Mouse (Mus musculus) heart, adult 2 months (tissue): ENCODE measurements around the gene Mgat5. TPM values are rescaled to one million over a fixed set of nuclear protein-coding genes. Genes with fewer than 3 reads are reported as not detected.
A peak's percentile ranks its signal among the peaks of the same experiment; 100 is the strongest.

Source experiments
- DNase-seq, 2 experiments: peaks; one replicate each; pipeline ENCODE4 v3.0.0; 2021
- H3K27ac ChIP-seq: fragments of 200-600 bp; 2 replicates; pipeline ENCODE4 v1.8.1; 2022
- H3K27me3 ChIP-seq: fragments of 200-500 bp; 2 replicates; pipeline ENCODE4 v1.6.1; 2012; ENCODE audit warnings: mild to moderate bottlenecking, low read length, inconsistent platforms, mixed read lengths; ENCODE audit not compliant: control insufficient read depth, insufficient read depth
- H3K36me3 ChIP-seq: fragments of 200-500 bp; 2 replicates; pipeline ENCODE4 v1.6.1; 2012; ENCODE audit warnings: low read length, inconsistent platforms; ENCODE audit not compliant: control insufficient read depth, insufficient read depth
- H3K4me1 ChIP-seq: fragments of 200-500 bp; 2 replicates; pipeline ENCODE4 v1.6.1; 2011; ENCODE audit warnings: low read length; ENCODE audit not compliant: control insufficient read depth, insufficient read depth
- H3K4me3 ChIP-seq: fragments of 200-600 bp; 2 replicates; pipeline ENCODE4 v1.8.1; 2022
- H3K79me2 ChIP-seq: fragments of 200-500 bp; replicated peaks from 2 replicates; pipeline ENCODE4 v1.6.1; 2012; ENCODE audit warnings: mild to moderate bottlenecking, inconsistent platforms, low read length, moderate library complexity, mixed read lengths; ENCODE audit not compliant: control insufficient read depth, insufficient read depth
- H3K9ac ChIP-seq: fragments of 200-500 bp; 2 replicates; pipeline ENCODE4 v1.6.1; 2012; ENCODE audit warnings: low read depth, mild to moderate bottlenecking, control low read depth, inconsistent platforms, low read length, mixed read lengths
- CTCF ChIP-seq: fragments of 200-600 bp; IDR thresholded peaks from 2 replicates; pipeline ENCODE4 v1.8.1; 2022; ENCODE audit warnings: antibody characterized with exemption, mild to moderate bottlenecking, moderate library complexity
- EP300 ChIP-seq: fragments of 200-500 bp; IDR thresholded peaks from 2 replicates; pipeline ENCODE4 v1.6.1; 2011; ENCODE audit warnings: low read depth, low read length, control low read depth; ENCODE audit not compliant: insufficient read depth
- POLR2A ChIP-seq: fragments of 200-500 bp; IDR thresholded peaks from 2 replicates; pipeline ENCODE4 v1.6.1; 2011; ENCODE audit warnings: mild to moderate bottlenecking, low read depth, low read length, control low read depth; ENCODE audit not compliant: insufficient read depth
- WGBS: fragments of 180-500 bp; shearing (Covaris S2); methylation state at CpG from one replicate; pipeline ENCODE4 v1.1.7; 2018; 5-methylcytosine and 5-hydroxymethylcytosine counted together
- intact Hi-C: fragments of 180-260 bp; cut with DNase I; formaldehyde crosslinking; loops from one replicate; pipeline ENCODE4 v1.15.1; 2025
- polyA plus RNA-seq: library from polyadenylated mRNA; depleted of rRNA; stranded (reverse); fragments of >200 nt; gene quantifications from 2 replicates; pipeline ENCODE4 v1.2.3, GENCODE M21; 2012
- total RNA-seq, 2 experiments: library from RNA; stranded (reverse); gene quantifications; 2 replicates each; pipeline ENCODE4 v1.2.3; 2021

Mgat5 gene
- total and polyA plus RNA-seq, 3 experiments: 5.6 to 16.7 (median 13.6) TPM

GRCm38 (mm10) chr1:127304281-127304680, 99.5 kb downstream of the Mgat5 start:
- no peak overlapping the region for H3K4me3 ChIP-seq
- TF ChIP-seq CTCF (no peak), POLR2A (no peak), EP300 (no peak)
- H3K79me2 ChIP-seq: peaks cover 2% of the 10 kb centered on the region; the same call in 1 of the 2 replicates
- H3K9ac ChIP-seq: no peak overlapping the region
- no peaks in the 10 kb centered on the region for H3K27me3 ChIP-seq
- no peak overlapping the region for H3K27ac ChIP-seq
- WGBS: 78% methylated on average over 2 of the region's 2 CpGs
- H3K4me1 ChIP-seq: peaks cover 4% of the 10 kb centered on the region; the same call in 1 of the 2 replicates
- no peak for DNase-seq
- intact Hi-C loops: no loop called here
- no peaks in the 10 kb centered on the region for H3K36me3 ChIP-seq

GRCm38 (mm10) chr1:127305582-127305981, 100.8 kb downstream of the Mgat5 start:
- Histone ChIP-seq H3K79me2 (peaks cover 2% of the 10 kb centered on the region; the same call in 1 of the 2 replicates), H3K27ac (no peak overlapping the region), H3K9ac (no peak overlapping the region), H3K4me1 (peaks cover 4% of the 10 kb centered on the region; the same call in 1 of the 2 replicates), H3K36me3 (no peaks in the 10 kb centered on the region), H3K4me3 (no peak overlapping the region), H3K27me3 (no peaks in the 10 kb centered on the region)
- intact Hi-C loops: no loop called here
- TF ChIP-seq EP300 (no peak), POLR2A (no peak), CTCF (no peak)
- DNase-seq: no peak
- WGBS: 90% methylated on average over 2 of the region's 2 CpGs

GRCm38 (mm10) chr1:127306024-127306771, 101.4 kb downstream of the Mgat5 start:
- WGBS: 86% methylated on average over 20 of the region's 20 CpGs
- intact Hi-C loops: no loop called here

GRCm38 (mm10) chr1:127307361-127307760, 102.5 kb downstream of the Mgat5 start:
- H3K27me3 ChIP-seq: no peaks in the 10 kb centered on the region
- no peak overlapping the region for H3K9ac ChIP-seq
- H3K4me1 ChIP-seq: peaks cover 4% of the 10 kb centered on the region; the same call in 1 of the 2 replicates
- no peak for DNase-seq
- intact Hi-C loops: no loop called here
- H3K4me3 ChIP-seq: no peak overlapping the region
- 91% methylated on average over 4 of the region's 4 CpGs for WGBS
- TF ChIP-seq EP300 (no peak), POLR2A (no peak), CTCF (no peak)
- no peaks in the 10 kb centered on the region for H3K79me2 ChIP-seq
- no peaks in the 10 kb centered on the region for H3K36me3 ChIP-seq
- H3K27ac ChIP-seq: no peak overlapping the region

More at GRCm38 (mm10) chr1:127306024-127306771, 101.4 kb downstream of the Mgat5 start:
- Histone ChIP-seq H3K79me2 (peaks cover under 1% of the 10 kb centered on the region; the same call in 1 of the 2 replicates), H3K36me3 (no peaks in the 10 kb centered on the region), H3K9ac (no peak overlapping the region), H3K27ac (no peak overlapping the region), H3K27me3 (no peaks in the 10 kb centered on the region), H3K4me1 (peaks cover 4% of the 10 kb centered on the region; the same call in 1 of the 2 replicates), H3K4me3 (no peak overlapping the region)
- DNase-seq: no peak
- TF ChIP-seq POLR2A (no peak), EP300 (no peak), CTCF (no peak)

- Histone ChIP-seq H3K9ac (no peak overlapping the region), H3K4me3 (no peak overlapping the region), H3K36me3 (no peaks in the 10 kb centered on the region), H3K27ac (no peak overlapping the region), H3K4me1 (peaks cover 4% of the 10 kb centered on the region; the same call in 1 of the 2 replicates), H3K79me2 (no peaks in the 10 kb centered on the region), H3K27me3 (no peaks in the 10 kb centered on the region)
- peak in 1 of 2 experiments; percentile 18 for DNase-seq
- intact Hi-C loops: no loop called here
- TF ChIP-seq POLR2A: no peak
- no peak for TF ChIP-seq EP300
- TF ChIP-seq CTCF: no peak
- 49% methylated on average over 7 of the region's 7 CpGs for WGBS
Measured at GRCm38 (mm10) chr1:127308207-127308725, 103.5 kb downstream of the Mgat5 start.
